In genomic region chr10:60807531-60808185, GRCm38 (mm10) we compare ENCODE assay signal across 9 mouse cellular contexts. TPM values are rescaled to one million over a fixed set of nuclear protein-coding genes. Genes with fewer than 3 reads are reported as not detected.
DNase-seq lines count a peak whose midpoint lies in the region; ATAC-seq and TF ChIP-seq lines count a peak whose summit lies in the region.
"Had no signal": no experiment of that assay in that cellular context is flagged by ENCODE, and none has a peak within 500 bp of the region (broad histone marks: within the 10 kb centered on the region; RNA-seq: fewer than 3 reads in every experiment).

No protein-coding gene starts in this region.

- H3K9me3 ChIP-seq in megakaryocyte, embryonic 14.5 days = no peaks in the 10 kb centered on the region
- H3K9me3 ChIP-seq in hindbrain, embryonic 12.5 days (replicated peaks) = no peaks in the 10 kb centered on the region
- no peaks in the 10 kb centered on the region for H3K9me3 ChIP-seq in limb, embryonic 13.5 days
- H3K9me3 ChIP-seq: liver, embryonic 13.5 days had no signal

- H3K4me1 ChIP-seq in megakaryocyte, embryonic 14.5 days = peaks cover 25% of the 10 kb centered on the region
- H3K4me1 ChIP-seq in hindbrain, embryonic 12.5 days = peaks cover 54% of the 10 kb centered on the region
- peaks cover 97% of the 10 kb centered on the region for H3K4me1 ChIP-seq in limb, embryonic 13.5 days

- 34% methylated on average over 22 of the region's 22 CpGs for WGBS in hindbrain, embryonic 12.5 days
- 18% methylated on average over 22 of the region's 22 CpGs for WGBS in limb, embryonic 13.5 days

- DNase-seq in gastrocnemius, adult 2 months = peak; percentile 80
- peak; percentile 26 for DNase-seq in testis, postnatal 14 days (ENCODE audit: low spot score)
- DNase-seq in cerebellum, adult 9-10 months = no peak
- DNase-seq in left cerebral cortex, postnatal 36 days (ENCODE audit: low spot score in 2 of 2) = no peak
- DNase-seq: liver, embryonic 13.5 days had no signal

- peak overlapping the region; percentile 88 for H3K4me3 ChIP-seq in megakaryocyte, embryonic 14.5 days (replicated peaks)
- peak overlapping the region; percentile 35 for H3K4me3 ChIP-seq in gastrocnemius, adult 2 months
- no peak overlapping the region for H3K4me3 ChIP-seq in hindbrain, embryonic 12.5 days
- peak overlapping the region; percentile 24 for H3K4me3 ChIP-seq in limb, embryonic 13.5 days
- H3K4me3 ChIP-seq: liver, embryonic 13.5 days had no signal

- H3K9ac ChIP-seq in hindbrain, embryonic 12.5 days = no peak overlapping the region
- peak overlapping the region; percentile 51 for H3K9ac ChIP-seq in limb, embryonic 13.5 days
- H3K9ac ChIP-seq: liver, embryonic 13.5 days had no signal

- H3K27me3 ChIP-seq in megakaryocyte, embryonic 14.5 days (replicated peaks) = peaks cover 97% of the 10 kb centered on the region
- H3K27me3 ChIP-seq in hindbrain, embryonic 12.5 days = peaks cover 35% of the 10 kb centered on the region
- H3K27me3 ChIP-seq in limb, embryonic 13.5 days = no peaks in the 10 kb centered on the region

- H3K27ac ChIP-seq in gastrocnemius, adult 2 months = peak overlapping the region; percentile 76
- H3K27ac ChIP-seq in hindbrain, embryonic 12.5 days = no peak overlapping the region
- H3K27ac ChIP-seq in limb, embryonic 13.5 days = peak overlapping the region; percentile 86
- H3K27ac ChIP-seq: liver, embryonic 13.5 days had no signal

- no peaks in the 10 kb centered on the region for H3K36me3 ChIP-seq in megakaryocyte, embryonic 14.5 days (replicated peaks; ENCODE audit: low read length)
- no peaks in the 10 kb centered on the region for H3K36me3 ChIP-seq in hindbrain, embryonic 12.5 days
- no peaks in the 10 kb centered on the region for H3K36me3 ChIP-seq in limb, embryonic 13.5 days
- H3K36me3 ChIP-seq: liver, embryonic 13.5 days had no signal

- intact Hi-C loops in gastrocnemius, adult 2 months (cut with DNase I) = no loop called here
- intact Hi-C loops in left cerebral cortex, postnatal 36 days (cut with DNase I) = no loop called here

- no peak for ATAC-seq in megakaryocyte, adult 5-6 weeks (ENCODE audit: poor library complexity, severe bottlenecking)
- no peak for ATAC-seq in hindbrain, embryonic 12.5 days (ENCODE audit: low FRiP score)
- peak; percentile 25; the same call in 1 of the 2 replicates for ATAC-seq in limb, embryonic 13.5 days (ENCODE audit: low FRiP score, low read depth)

- TF ChIP-seq CTCF in gastrocnemius, adult 2 months (IDR thresholded peaks at IDR 0.05) = no peak

- 0 out of 2 replicates have a peak overlapping the region, but pooled peaks have one; percentile 3 for H3K4me2 ChIP-seq in hindbrain, embryonic 12.5 days (replicated peaks)
- peak overlapping the region; percentile 61 for H3K4me2 ChIP-seq in limb, embryonic 13.5 days (replicated peaks)
- H3K4me2 ChIP-seq: liver, embryonic 13.5 days had no signal

RNA-seq across cellular contexts. Expression of gene Unc5b, which starts 23.7 kb away (rescaled TPM):
- polyA plus RNA-seq in megakaryocyte, embryonic 14.5 days (2012; ENCODE audit: insufficient read depth, low replicate concordance) = 0.02 TPM in 1 of 2 replicates, not detected in the other
- total RNA-seq in megakaryocyte, adult 5-6 weeks (2015) = not detected in 2 replicates
- total RNA-seq in megakaryocyte, adult 5-6 weeks (2017) = 0.07 and 0.08 TPM in 2 replicates
- 1 to 10 TPM; 1.4 to 2.9 TPM for total RNA-seq in gastrocnemius, adult 2 months (2021)
- polyA plus RNA-seq in hindbrain, embryonic 12.5 days (2016; fragmentation: Nextera tagmentation; extraction: Ambion mirVana) = 3.4 and 4.3 TPM in 2 replicates
- 8.1 and 8.3 TPM in 2 replicates for polyA plus RNA-seq in limb, embryonic 13.5 days (2015; fragmentation: Nextera tagmentation; extraction: Ambion mirVana)
- 10 to 100 TPM in 1 of 2 experiments, 1 to 10 TPM in 1; 9.7 to 13.5 TPM for total RNA-seq in left cerebral cortex, postnatal 36 days (2021)

RNA-seq across cellular contexts. Expression of gene Slc29a3, which starts 55.1 kb away (rescaled TPM):
- polyA plus RNA-seq in megakaryocyte, embryonic 14.5 days (2012; ENCODE audit: insufficient read depth, low replicate concordance) = 1.1 and 1.6 TPM in 2 replicates
- 74.1 and 81.6 TPM in 2 replicates for total RNA-seq in megakaryocyte, adult 5-6 weeks (2015)
- 25.5 and 32.2 TPM in 2 replicates for total RNA-seq in megakaryocyte, adult 5-6 weeks (2017)
- total RNA-seq in gastrocnemius, adult 2 months (2021) = 1 to 10 TPM; 1.4 to 2.7 TPM
- 11.5 TPM in 2 replicates for polyA plus RNA-seq in hindbrain, embryonic 12.5 days (2016; fragmentation: Nextera tagmentation; extraction: Ambion mirVana)
- polyA plus RNA-seq in limb, embryonic 13.5 days (2015; fragmentation: Nextera tagmentation; extraction: Ambion mirVana) = 12.4 and 13.7 TPM in 2 replicates
- 10 to 100 TPM; 15.5 to 18.4 TPM for total RNA-seq in left cerebral cortex, postnatal 36 days (2021)

Comparison
In these comparisons a context has a peak if more than half of its experiments do, and no peak if none do; other contexts are left out.
1. DNase-seq: peak in gastrocnemius, adult 2 months (single experiment) and testis, postnatal 14 days (single experiment); none in cerebellum, adult 9-10 months (single experiment) and left cerebral cortex, postnatal 36 days (0 of 2).
2. RNA of gene Slc29a3, which starts 55.1 kb away (total RNA-seq): 25.5 to 81.6 TPM in megakaryocyte, adult 5-6 weeks and 15.5 to 18.4 TPM in left cerebral cortex, postnatal 36 days; 1.4 to 2.7 TPM in gastrocnemius, adult 2 months; every median in the first group is over 4 times any median in the second.